Mouse (Mus musculus): ENCODE results near the gene Ttll11.

Gene Ttll11

DNA sequence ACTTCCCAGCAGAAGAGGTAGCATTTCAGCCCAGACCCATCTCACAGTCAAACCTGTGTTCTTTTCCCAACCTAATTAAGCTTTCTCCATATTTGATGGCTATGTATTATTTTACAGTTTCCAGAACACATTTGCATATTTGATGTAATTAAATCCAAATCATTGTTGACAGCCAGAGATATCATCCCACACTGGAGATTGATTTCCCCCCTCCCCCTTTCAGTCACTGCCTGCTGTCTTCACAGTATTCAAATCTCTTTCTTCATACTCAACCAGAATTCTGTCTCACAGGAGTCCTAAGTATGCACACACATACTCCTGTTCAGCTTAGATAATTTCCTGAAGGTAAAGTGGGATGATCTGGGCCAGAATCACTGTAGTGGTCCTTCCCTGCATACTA lies 218.8 kb downstream of the Ttll11 start:
- no peak for DNase-seq

DNA sequence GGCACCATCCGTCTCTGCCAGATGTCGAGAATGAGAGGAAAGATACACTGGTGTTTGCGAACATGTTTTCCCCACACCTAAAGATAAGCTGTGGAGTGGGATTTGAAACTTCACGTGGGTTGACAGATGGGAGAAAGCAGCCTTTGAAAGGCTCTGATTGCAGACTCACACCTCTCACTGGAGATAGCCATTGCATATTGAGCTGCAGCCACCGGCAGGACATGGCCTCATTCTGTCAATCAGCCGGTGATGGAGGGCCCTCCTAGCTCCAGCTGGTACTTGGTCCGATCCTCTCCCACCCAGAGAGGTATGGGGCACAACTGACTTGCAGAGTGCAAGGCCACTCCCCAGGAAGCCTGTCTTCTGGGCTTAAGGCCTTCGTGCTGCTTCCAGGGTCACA lies 219.4 kb downstream of the Ttll11 start:
- DNase-seq: no peak

DNA sequence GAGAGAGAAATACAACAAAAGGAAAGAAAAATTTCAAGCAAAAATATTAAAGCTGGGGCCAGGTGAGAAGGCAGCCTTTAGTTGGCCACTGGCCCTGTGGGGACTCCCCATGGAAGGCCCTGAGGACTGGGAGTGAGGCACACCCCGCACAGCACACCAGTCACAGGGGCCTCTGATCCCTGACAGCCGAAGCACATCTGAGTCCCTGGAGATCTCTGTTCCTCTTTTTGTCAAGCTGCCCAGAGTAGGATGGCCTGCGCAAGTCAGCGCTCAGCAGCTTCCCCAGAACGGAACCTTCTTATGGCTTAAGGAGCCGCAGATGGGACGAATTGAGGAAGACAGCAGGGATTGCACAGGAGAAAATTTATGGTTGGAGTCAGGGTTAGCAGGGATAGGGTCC lies 223.2 kb downstream of the Ttll11 start:
- no peak for DNase-seq

DNA sequence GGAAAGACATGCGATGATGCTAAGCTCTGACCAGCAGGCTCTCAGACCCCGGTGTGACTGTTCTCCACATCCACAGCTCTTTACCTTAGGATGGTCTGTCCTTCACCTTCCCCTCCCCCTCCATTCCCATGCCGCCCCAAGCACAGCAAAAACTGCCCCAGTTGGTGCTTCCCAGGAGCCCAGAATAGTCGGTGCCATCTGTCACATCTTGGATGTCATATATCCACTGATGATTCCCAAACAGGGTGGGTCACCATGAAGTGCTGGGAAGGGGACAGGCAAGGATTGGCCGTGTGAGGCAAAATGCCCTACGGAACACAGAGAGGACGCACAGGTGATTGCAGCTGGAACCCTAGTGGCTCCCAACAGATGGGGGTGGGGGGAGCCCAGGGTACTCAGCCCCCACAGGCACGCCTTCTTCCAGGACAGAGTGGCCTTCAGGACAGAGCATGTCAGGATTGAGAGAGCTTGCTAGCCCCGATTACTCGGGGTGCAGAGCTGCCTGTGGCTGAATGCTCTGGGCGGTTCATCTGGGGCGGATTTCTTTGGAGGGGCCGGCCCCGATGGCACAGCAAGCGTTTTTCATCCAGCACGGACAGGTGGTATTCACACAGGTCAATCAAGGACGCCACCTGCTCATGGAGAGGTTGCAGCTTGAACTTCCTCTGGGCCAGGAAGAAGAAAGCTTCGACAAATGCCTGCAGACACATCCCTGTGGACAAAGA lies 227.8 kb downstream of the Ttll11 start:
- no peak for DNase-seq

DNA sequence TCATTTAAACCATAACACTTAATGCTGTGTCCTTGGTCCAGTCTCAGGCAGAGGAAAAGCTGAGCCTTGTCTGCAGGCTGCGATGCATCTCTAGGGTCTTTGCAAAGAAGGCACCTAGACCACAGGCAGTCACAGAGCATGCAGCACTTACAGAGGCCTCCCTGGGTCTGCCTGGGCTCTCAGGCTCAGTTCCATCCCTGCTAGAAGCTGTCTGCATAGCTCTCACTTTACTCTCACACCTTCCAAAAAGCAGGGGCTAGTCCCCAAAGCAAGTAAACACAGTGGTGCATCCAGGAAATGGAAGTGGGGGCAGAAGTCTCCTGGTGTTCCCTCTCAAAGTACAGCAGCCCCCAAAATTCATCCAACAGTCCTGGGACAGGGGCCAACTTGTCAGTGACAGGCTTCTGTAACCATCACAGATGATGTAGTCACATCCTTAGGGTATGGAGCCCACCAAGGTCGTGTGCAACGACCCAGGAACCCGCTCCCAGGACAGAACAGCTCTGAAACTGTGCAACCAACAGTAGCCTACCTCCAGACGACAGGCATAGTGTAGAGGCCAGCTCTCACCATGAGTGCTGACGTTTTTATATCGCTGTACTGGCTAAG lies 229.1 kb downstream of the Ttll11 start:
- no peak for DNase-seq

DNA sequence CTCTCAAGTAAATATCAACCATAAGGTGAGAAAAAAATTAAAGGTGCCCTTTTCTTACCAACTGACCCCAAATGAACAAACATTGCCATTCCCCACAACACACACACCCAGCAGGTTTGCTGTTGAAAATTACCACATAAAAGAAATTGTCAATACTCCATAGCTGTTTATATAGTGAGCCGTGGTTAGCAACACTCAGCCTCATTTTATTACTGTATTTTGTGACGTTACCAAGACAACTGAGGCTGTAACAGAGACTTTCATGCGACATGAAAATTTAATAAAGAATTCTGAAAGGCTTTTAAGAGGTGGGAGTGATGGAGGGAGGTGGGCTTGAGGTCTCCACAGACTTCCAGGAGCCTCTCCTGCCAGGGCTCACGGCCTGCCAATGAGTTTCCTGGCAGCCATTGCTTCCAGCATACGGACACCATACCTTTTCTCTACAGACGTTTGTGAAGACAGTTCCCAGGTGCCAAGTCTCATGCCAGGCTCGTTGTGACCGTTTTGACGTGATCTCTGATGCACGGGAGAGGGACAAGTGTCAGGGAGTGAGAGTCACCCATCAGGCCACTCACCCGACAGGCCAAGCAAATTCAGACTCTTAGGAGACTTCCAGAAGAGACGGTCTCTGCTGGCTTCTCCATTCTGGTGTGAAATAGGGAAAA lies 232.2 kb downstream of the Ttll11 start:
- DNase-seq: no peak

DNA sequence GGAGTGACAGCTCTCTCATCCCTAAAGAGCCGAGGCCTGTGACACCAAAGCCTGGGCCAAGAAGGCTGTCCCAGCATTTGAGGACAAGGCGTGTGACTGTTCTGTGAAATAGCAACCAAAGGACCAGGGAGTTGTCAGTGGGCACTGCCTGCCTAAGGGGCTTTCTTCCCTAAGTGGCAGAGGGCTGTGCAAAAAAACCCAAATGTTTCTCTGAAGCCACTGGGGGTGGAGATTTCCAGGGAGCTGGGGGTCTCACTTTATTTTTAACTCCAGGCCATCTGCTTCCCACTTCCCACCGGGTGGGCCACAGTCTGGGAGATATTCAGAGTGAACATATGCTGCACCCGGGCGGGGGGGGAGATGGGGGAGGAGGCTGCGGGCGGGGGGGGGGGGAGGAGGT lies 233.1 kb downstream of the Ttll11 start:
- no peak for DNase-seq

DNA sequence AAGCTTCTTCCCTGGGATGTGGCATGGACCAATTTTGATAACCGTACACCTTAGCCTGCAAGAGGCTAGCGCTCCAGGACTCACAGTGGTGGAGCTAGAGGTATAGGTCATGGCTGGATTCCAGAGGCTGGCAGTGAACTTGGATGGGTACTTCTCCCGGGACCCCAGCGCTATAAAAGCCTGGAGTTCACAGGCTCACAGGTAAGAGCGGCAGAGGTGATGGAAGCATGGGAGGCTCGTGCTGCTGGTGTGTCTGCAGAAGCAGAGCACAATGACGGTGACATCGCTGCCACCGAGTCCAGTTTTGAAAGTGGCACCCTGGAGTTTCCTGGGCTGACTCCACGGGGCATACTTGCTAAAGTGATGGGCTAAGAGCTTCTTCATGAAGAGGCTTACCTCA lies 233.8 kb downstream of the Ttll11 start:
- no peak for DNase-seq

DNA sequence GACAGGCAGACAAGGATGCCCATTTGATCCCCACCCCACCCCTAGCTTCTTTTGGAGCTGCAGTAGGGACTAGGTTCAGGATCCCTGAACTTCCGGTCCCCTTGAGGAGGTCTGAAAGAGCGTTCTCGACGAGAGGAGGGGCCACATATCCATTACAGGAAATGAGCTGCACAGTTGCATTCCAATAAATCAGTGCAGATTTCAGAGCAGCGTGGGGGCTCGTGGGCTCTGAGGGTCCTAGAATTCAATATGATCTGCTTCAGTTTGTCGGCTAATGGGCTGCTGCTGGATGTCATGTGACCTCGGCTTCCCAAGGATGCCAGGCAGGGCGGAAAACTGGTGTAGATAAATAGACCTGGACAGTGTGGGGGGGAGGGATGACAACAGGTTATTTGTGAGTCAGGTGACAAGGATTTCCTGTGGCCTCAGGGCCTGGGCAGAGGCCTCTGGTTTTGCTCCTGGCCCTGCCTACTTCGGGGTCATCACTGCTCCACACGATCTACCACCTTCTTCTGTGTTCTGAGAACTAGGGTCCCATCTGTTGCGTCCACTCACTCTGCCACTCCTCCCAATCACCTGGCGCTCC lies 240.0 kb downstream of the Ttll11 start:
- no peak for DNase-seq

DNA sequence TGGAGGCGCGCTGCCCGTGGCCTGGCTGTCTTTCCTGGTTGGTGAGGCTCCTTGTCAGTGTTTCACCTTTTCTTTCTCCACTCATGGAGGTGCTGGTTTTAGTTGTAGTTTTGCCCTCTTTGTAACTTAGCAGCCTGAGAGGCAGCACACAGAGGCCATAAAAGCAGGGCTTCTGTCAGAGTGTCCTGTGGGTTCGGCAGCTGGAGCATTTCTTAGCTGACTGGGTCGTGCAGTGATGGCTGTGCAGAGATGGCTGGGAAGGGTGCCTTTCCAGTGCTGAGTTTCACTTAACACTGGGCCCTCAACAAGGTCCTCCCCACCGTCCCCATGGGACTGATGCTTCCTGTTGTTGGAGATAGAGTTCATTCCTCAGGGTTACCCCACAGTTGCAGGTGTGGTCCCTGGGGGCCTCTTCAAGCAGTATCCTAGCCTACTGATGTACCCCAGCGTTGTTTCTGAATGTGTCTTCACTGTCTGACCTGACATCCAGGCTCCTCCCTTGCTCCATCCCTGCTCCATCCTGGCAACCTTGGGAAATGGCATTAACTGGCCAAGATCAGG lies 242.2 kb downstream of the Ttll11 start:
- no peak for DNase-seq

DNA sequence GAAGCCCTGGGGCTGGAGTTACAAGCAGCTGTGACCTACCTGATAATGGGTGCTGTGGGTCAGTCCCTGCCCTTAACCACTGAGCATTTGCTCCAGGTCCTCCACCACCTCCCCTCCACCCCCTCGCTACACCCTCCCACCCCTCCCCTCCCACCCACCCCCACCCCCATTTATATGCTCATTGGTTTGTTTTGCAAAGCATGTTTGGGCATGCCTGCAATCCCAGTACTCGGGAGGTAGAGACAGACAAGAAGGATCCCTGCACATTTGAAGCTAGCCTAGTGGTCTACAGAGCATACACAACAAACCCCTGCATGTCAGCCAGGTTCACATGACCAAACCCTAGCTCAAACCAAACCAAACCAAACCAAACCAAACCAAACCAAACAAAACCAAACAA lies 243.7 kb downstream of the Ttll11 start:
- no peak for DNase-seq

DNA sequence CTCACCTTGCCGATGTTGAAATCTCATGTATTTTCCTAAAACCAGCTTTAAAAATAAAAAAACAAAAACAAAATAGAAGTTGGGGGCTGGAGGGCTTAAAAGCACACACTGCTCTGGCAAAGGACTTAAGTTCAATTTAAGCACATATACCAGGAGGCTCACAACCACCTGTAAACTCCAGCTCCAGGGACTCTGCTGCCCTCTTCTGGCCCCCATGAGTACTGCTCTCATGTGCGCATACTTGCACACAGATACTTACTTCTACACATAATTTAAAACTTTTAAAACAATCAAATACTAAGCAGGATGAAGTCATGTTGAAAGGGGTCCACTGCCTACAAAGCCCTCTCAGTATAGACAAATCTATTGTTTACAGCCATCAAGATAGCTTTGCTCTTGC lies 244.7 kb downstream of the Ttll11 start:
- DNase-seq: peak; percentile 11

DNA sequence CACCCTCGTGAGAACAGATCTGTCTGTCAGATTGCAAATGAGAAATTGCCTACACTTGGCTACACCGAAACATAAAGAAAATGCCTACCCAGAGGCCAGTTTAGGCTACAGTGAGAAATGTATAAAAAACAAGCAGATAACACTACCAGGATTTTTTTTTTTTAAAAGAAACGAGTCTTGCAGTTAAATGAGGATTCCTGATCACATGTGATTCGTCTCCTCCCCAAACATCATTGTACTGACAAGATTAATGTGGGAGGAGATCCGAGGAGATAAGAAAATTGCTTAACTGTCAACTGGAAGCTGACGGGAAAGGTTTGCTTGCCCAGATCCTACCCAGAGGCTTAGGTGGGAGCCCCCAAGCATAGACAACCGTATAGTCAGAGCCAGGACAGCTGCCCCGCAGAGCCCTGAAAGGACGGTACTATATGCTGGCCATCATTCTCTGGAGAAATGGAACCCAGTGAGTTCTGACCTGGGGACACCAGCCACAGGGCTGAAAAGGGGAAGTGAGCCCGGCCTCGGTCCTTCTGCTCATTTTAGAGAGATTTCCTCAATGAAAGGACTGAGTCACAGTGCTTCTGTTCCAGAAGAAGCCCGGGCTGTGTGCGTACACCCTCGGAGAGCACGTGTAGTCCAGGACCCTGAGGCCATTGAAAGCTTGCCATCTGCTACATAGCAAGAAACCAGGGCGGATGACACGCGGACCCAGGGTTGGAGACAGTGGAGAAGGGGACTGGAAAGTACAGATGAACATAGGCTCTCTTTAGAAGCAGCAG lies 247.9 kb downstream of the Ttll11 start:
- no peak for DNase-seq

DNA sequence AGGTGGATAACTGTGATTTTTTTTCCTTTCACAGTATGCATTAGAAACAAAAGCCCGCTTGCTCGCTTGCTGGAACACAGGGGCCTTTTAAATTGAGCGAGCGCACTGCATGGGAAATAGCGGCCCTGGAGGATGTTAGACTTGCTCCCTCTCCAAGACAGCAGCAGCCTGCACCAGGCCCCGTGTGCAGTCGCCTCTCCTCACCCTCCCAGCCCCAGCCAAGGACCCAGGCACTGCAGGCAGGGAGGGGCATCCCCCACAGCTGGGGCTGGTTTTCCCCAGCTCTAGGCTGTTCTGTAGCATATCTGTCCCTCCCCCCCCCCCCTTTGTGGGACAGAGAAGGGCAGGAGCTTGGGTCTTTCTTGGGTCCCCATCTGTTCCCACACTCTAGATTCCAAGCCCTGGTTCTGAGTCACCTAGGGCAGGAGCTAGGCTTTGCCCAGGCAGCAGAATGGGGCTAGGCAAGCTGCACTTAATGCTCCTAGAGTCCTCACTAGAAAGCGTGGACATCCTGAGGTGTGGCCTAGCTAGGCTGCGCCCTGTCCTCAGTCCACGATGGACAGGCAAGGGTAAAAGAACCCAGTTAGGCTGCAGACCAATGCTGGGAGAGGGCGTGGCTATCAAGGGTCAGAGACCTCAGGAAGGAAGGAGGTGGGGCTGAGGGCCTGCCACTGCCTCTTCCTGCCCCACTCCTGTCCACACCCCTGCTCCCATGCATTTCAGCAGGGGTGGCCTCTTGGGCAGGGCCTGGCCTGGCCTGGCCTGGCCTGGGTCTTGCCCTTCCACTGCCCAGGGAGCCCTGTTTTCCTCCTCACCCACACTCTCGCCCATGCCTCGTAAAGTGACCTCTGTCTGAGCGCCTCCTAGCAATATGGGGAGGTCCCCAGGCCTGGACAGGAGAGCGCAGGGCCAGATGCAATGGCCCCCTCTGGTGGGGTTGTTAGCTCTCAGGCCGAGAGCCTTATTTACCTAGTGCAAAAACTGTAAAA lies 250.3 kb downstream of the Ttll11 start:
- no peak for DNase-seq

DNA sequence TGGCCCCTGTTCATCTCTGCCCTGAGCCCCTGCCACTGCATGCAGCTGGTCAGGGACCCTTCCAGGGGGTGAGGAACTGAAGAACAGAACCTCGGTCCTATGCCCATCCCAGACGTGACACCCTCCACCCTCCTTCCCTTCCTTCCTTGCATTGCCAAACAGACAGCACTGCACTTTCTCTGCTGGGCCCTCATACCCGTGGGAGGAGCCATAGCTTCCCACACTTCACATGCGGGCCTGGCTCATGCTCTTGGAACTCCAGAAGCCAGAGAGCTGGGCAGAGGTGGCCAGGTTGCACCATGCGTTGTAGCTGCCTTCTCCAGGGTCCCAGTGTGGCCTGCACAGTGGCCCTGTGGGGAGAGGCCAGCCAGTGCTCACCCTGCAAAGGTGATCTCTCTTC lies 251.1 kb downstream of the Ttll11 start:
- no peak for DNase-seq

DNA sequence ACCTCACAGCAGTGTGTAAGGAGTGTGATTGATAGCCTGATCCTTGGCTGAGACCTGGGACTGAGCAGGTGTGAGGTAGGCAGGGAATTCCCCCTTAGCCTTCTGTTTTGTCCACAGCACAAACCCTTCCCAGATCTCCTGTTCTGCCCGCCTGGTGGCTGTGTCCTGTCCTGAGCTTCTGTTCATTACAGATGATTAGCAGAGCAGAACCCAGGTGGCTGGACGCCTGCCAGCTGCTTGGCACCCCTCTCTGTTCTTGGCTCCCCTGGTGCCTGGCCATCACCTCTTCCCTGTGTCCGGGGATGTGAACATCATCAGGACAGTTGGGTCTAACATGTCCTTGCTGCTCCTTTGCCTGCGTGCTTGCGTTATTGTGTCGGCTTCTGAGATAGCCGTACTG lies 256.0 kb downstream of the Ttll11 start:
- DNase-seq: no peak

DNA sequence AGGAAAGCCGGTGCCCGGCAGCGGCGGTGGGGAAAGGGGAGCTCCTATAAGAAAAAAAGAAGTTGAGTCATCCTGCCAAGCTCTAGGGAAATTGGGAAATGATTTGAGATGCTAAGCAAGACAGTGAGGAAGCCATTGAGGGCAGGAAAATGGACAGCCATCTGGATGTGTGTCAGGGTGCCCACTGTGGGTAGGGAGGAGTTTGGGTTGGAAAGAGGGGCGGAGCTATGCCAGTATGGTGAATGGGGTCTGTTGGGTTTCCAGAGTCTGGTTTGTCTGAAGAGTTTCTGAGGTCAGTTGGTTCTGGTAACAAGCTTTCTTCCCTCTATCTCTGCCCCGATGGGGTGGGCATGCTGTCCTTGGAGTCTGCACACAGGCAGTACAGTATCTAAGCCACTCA lies 256.4 kb downstream of the Ttll11 start:
- no peak for DNase-seq

DNA sequence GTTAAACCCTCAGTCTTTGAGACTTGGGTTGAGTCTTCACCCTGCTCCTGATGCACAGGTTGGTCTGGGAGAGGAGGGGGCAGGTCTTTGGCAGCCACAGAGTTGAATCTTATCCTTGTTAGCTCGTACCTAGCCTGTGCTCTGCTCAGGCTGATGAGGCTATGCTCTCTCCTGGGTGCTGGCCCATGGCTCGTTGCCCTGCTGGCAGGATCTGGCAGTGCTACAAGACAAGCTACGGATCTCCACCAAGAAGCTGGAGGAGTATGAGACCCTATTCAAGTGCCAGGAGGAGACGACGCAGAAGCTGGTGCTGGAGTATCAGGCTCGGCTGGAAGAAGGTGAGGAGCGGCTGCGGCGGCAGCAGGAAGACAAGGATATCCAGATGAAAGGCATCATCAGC lies 256.9 kb downstream of the Ttll11 start:
- no peak for DNase-seq

DNA sequence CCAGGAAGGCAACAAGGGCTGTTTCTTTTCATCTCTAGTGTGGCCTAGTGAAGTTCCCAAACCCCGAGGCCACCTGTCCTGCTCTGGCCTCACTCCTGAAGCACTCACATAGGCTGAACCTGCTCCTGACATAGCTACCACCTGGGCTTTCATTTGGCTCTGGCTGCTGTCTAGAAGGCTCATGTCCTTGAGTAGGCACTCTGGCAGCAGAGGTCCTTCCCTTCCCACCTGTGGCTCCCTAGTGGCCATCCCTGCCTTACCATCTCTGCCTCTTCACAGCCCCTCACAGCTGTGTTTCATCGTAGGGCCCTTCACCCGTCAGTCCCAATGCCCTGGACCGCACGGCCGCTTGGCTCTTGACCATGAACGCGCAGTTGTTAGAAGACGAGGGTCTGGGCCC lies 258.8 kb downstream of the Ttll11 start:
- no peak for DNase-seq

DNA sequence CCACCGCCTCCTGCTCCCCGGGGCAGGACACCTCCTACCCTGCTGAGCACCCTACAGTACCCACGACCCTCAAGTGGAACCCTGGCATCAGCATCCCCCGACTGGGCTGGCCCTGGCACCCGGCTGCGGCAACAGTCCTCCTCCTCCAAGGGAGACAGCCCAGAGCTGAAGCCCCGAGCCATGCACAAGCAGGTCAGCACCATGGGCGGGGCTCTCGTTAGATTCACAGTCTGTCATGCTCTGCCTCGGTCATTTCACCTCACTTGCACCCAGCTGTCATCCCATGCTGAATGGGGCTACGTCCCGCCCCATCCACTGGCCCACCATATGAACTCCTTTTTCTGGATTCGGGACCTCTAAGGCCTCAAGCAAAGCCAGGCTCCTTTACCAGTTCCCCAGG lies 259.2 kb downstream of the Ttll11 start:
- DNase-seq: no peak

DNA sequence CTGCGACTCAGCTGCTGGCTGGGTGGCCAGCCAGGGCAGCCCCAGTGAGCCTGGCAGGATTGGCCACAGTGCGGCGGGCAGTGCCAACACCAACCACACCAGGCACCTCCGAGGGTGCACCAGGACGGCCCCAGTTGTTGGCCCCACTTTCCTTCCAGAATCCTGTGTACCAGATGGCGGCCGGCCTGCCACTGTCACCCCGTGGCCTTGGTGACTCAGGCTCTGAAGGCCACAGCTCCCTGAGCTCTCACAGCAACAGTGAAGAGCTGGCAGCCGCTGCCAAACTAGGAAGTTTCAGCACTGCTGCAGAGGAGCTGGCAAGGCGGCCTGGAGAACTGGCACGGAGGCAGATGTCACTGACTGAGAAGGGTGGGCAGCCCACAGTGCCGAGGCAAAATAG lies 259.6 kb downstream of the Ttll11 start:
- DNase-seq: no peak

All from thymus, postnatal 25 days (tissue).